Mouse (Mus musculus) left cerebral cortex, adult 11 months (tissue): ENCODE measurements around the gene Ctnnbip1.

Experiments
- DNase-seq: peaks from one replicate; pipeline ENCODE4 v3.0.0; 2022; ENCODE audit warnings: low spot score

Ctnnbip1 gene

GRCm38 (mm10) chr4:149521258-149521657, 3.2 kb downstream of the Ctnnbip1 start:
- DNase-seq: no peak

- DNase-seq: no peak
Observed at GRCm38 (mm10) chr4:149523961-149524360, 5.9 kb downstream of the Ctnnbip1 start.

- DNase-seq: no peak
Observed at GRCm38 (mm10) chr4:149525170-149525569, 7.1 kb downstream of the Ctnnbip1 start.

- DNase-seq: no peak
Observed at GRCm38 (mm10) chr4:149525811-149526210, 7.8 kb downstream of the Ctnnbip1 start.

- DNase-seq: no peak
Observed at GRCm38 (mm10) chr4:149526330-149526729, 8.3 kb downstream of the Ctnnbip1 start.

GRCm38 (mm10) chr4:149527621-149528354, 9.8 kb downstream of the Ctnnbip1 start:
- DNase-seq: no peak

- DNase-seq: no peak
Observed at GRCm38 (mm10) chr4:149529691-149530090, 11.7 kb downstream of the Ctnnbip1 start.

GRCm38 (mm10) chr4:149539441-149539840, 21.4 kb downstream of the Ctnnbip1 start:
- no peak for DNase-seq

GRCm38 (mm10) chr4:149541935-149542334, 23.9 kb downstream of the Ctnnbip1 start:
- DNase-seq: no peak

- DNase-seq: no peak
Observed at GRCm38 (mm10) chr4:149542431-149542830, 24.4 kb downstream of the Ctnnbip1 start.

- DNase-seq: peak; percentile 75
Observed at GRCm38 (mm10) chr4:149542927-149543553, 25.0 kb downstream of the Ctnnbip1 start.

- DNase-seq: no peak
Observed at GRCm38 (mm10) chr4:149544892-149545291, 26.9 kb downstream of the Ctnnbip1 start.

GRCm38 (mm10) chr4:149546797-149547444, 28.9 kb downstream of the Ctnnbip1 start:
- no peak for DNase-seq

- no peak for DNase-seq
Observed at GRCm38 (mm10) chr4:149547523-149547922, 29.5 kb downstream of the Ctnnbip1 start.

- DNase-seq: peak; percentile 92
Observed at GRCm38 (mm10) chr4:149549221-149549925, 31.3 kb downstream of the Ctnnbip1 start.

GRCm38 (mm10) chr4:149550866-149551265, 32.8 kb downstream of the Ctnnbip1 start:
- no peak for DNase-seq

- DNase-seq: no peak
Observed at GRCm38 (mm10) chr4:149551696-149552095, 33.7 kb downstream of the Ctnnbip1 start.

GRCm38 (mm10) chr4:149553834-149554233, 35.8 kb downstream of the Ctnnbip1 start:
- DNase-seq: no peak

- DNase-seq: peak; percentile 62
Observed at GRCm38 (mm10) chr4:149556111-149556510, 38.1 kb downstream of the Ctnnbip1 start.

- no peak for DNase-seq
Observed at GRCm38 (mm10) chr4:149557905-149558304, 39.9 kb downstream of the Ctnnbip1 start.

- DNase-seq: no peak
Observed at GRCm38 (mm10) chr4:149558389-149558788, 40.4 kb downstream of the Ctnnbip1 start.

GRCm38 (mm10) chr4:149561392-149561791, 43.4 kb downstream of the Ctnnbip1 start:
- peak; percentile 44 for DNase-seq
